Mouse (Mus musculus) ES-E14 (cell line): ENCODE results near the gene Col4a4.

Experiments
- CHD2 ChIP-seq: IDR thresholded peaks from 2 replicates; pipeline ENCODE4 v1.6.1; 2014; ENCODE audit warnings: mild to moderate bottlenecking, low read depth, low read length, inconsistent platforms
- HCFC1 ChIP-seq: IDR thresholded peaks from 2 replicates; pipeline ENCODE4 v1.6.1; 2012; ENCODE audit warnings: low read length, inconsistent platforms, borderline replicate concordance; ENCODE audit not compliant: insufficient read depth
- MAFK ChIP-seq: IDR thresholded peaks from 2 replicates; pipeline ENCODE4 v1.6.1; 2014; ENCODE audit warnings: mild to moderate bottlenecking, low read depth, low read length, inconsistent platforms; ENCODE audit not compliant: insufficient read depth

- TF ChIP-seq CHD2 (no peak), HCFC1 (no peak), MAFK (no peak)
Observed at GRCm38 (mm10) chr1:82482371-82482770, 104.3 kb downstream of the Col4a4 start.
